Mouse (Mus musculus): ENCODE data around the gene Hnf1a. TPM values are rescaled to one million over a fixed set of nuclear protein-coding genes. Genes with fewer than 3 reads are reported as not detected.
"Not testable (repeated sequence)": the region's sequence is repeated elsewhere in the genome, so short reads cannot be mapped to it uniquely, and the experiment has no call there.

The Hnf1a gene
- total and polyA plus RNA-seq, 3 experiments: 0.38 TPM; not detected in 2

- H3K4me3 ChIP-seq (ENCODE audit: low read depth, low read length): peak overlapping the region; percentile 71
- peak; percentile 76 for DNase-seq (ENCODE audit: low spot score)
- ATAC-seq (ENCODE audit: extremely low read depth, insufficient number of reproducible peaks, low FRiP score, poor library complexity, severe bottlenecking): peak; percentile 82
- H3K4me1 ChIP-seq (ENCODE audit: insufficient read depth, low read depth, low read length): peaks cover 47% of the 10 kb centered on the region
- peaks cover under 1% of the 10 kb centered on the region; the same call in 1 of the 2 replicates for H3K27me3 ChIP-seq (ENCODE audit: insufficient read depth, low read length)
- TF ChIP-seq TAL1 (conservative IDR thresholded peaks at IDR 0.05; ENCODE audit: low read depth, low read length): peak; percentile 45; the same call in 1 of the 2 replicates
- no peak for TF ChIP-seq GATA2 (IDR thresholded peaks at IDR 0.05; ENCODE audit: borderline replicate concordance, low read depth, low read length)
- 0 out of 2 replicates have a peak, but pooled peaks cover 2% of the 10 kb centered on the region for H3K9me3 ChIP-seq (replicated peaks)
- H3K36me3 ChIP-seq (replicated peaks): peaks cover 32% of the 10 kb centered on the region
Observed at GRCm38 (mm10) chr5:114921551-114922365, 49.1 kb downstream of the Hnf1a start.

GRCm38 (mm10) chr5:114917357-114917756, 53.5 kb downstream of the Hnf1a start:
- H3K4me1 ChIP-seq (ENCODE audit: insufficient read depth, low read depth, low read length): peaks cover 47% of the 10 kb centered on the region
- peaks cover 30% of the 10 kb centered on the region for H3K36me3 ChIP-seq (replicated peaks)
- not testable (repeated sequence) for DNase-seq (ENCODE audit: low spot score); H3K27me3 ChIP-seq (ENCODE audit: insufficient read depth, low read length); ATAC-seq (ENCODE audit: extremely low read depth, insufficient number of reproducible peaks, low FRiP score, poor library complexity, severe bottlenecking); H3K4me3 ChIP-seq (ENCODE audit: low read depth, low read length); H3K9me3 ChIP-seq (replicated peaks)

GRCm38 (mm10) chr5:114916777-114917176, 54.1 kb downstream of the Hnf1a start:
- TF ChIP-seq TAL1 (conservative IDR thresholded peaks at IDR 0.05; ENCODE audit: low read depth, low read length): no peak
- no peaks in the 10 kb centered on the region for H3K9me3 ChIP-seq (replicated peaks)
- H3K36me3 ChIP-seq (replicated peaks): peaks cover 30% of the 10 kb centered on the region
- H3K4me1 ChIP-seq (ENCODE audit: insufficient read depth, low read depth, low read length): peaks cover 42% of the 10 kb centered on the region
- H3K27me3 ChIP-seq (ENCODE audit: insufficient read depth, low read length): no peaks in the 10 kb centered on the region
- ATAC-seq (ENCODE audit: extremely low read depth, insufficient number of reproducible peaks, low FRiP score, poor library complexity, severe bottlenecking): no peak
- no peak for DNase-seq (ENCODE audit: low spot score)
- no peak overlapping the region for H3K4me3 ChIP-seq (ENCODE audit: low read depth, low read length)

- no peak for ATAC-seq (ENCODE audit: extremely low read depth, insufficient number of reproducible peaks, low FRiP score, poor library complexity, severe bottlenecking)
- H3K9me3 ChIP-seq (replicated peaks): no peaks in the 10 kb centered on the region
- TF ChIP-seq GATA2 (IDR thresholded peaks at IDR 0.05; ENCODE audit: borderline replicate concordance, low read depth, low read length): no peak
- TF ChIP-seq TAL1 (conservative IDR thresholded peaks at IDR 0.05; ENCODE audit: low read depth, low read length): no peak
- TF ChIP-seq CTCF (IDR thresholded peaks at IDR 0.05; ENCODE audit: low read depth, low read length): no peak
- no peak for TF ChIP-seq POLR2AphosphoS5 (IDR thresholded peaks at IDR 0.05; ENCODE audit: insufficient replicate concordance, low read depth, low read length)
- no peak for TF ChIP-seq GATA1 (IDR thresholded peaks at IDR 0.05; ENCODE audit: borderline replicate concordance, low read length)
- no peaks in the 10 kb centered on the region for H3K27me3 ChIP-seq (ENCODE audit: insufficient read depth, low read length)
- no peak for DNase-seq (ENCODE audit: low spot score)
- H3K4me1 ChIP-seq (ENCODE audit: insufficient read depth, low read depth, low read length): peaks cover 35% of the 10 kb centered on the region
- no peak overlapping the region for H3K4me3 ChIP-seq (ENCODE audit: low read depth, low read length)
- peaks cover 30% of the 10 kb centered on the region for H3K36me3 ChIP-seq (replicated peaks)
Observed at GRCm38 (mm10) chr5:114915854-114916253, 55.0 kb downstream of the Hnf1a start.

- H3K27me3 ChIP-seq (ENCODE audit: insufficient read depth, low read length): no peaks in the 10 kb centered on the region
- no peaks in the 10 kb centered on the region for H3K9me3 ChIP-seq (replicated peaks)
- H3K4me3 ChIP-seq (ENCODE audit: low read depth, low read length): no peak overlapping the region
- TF ChIP-seq GATA1 (IDR thresholded peaks at IDR 0.05; ENCODE audit: borderline replicate concordance, low read length) (no peak), GATA2 (IDR thresholded peaks at IDR 0.05; ENCODE audit: borderline replicate concordance, low read depth, low read length) (no peak), TAL1 (conservative IDR thresholded peaks at IDR 0.05; ENCODE audit: low read depth, low read length) (no peak), POLR2AphosphoS5 (IDR thresholded peaks at IDR 0.05; ENCODE audit: insufficient replicate concordance, low read depth, low read length) (no peak), CTCF (IDR thresholded peaks at IDR 0.05; ENCODE audit: low read depth, low read length) (no peak)
- H3K4me1 ChIP-seq (ENCODE audit: insufficient read depth, low read depth, low read length): peaks cover 26% of the 10 kb centered on the region
- DNase-seq (ENCODE audit: low spot score) (no peak), ATAC-seq (ENCODE audit: extremely low read depth, insufficient number of reproducible peaks, low FRiP score, poor library complexity, severe bottlenecking) (no peak)
- H3K36me3 ChIP-seq (replicated peaks): peaks cover 27% of the 10 kb centered on the region
Observed at GRCm38 (mm10) chr5:114914855-114915254, 56.0 kb downstream of the Hnf1a start.

GRCm38 (mm10) chr5:114913686-114914085, 57.2 kb downstream of the Hnf1a start:
- Histone ChIP-seq H3K9me3 (replicated peaks) (no peaks in the 10 kb centered on the region), H3K36me3 (replicated peaks) (peaks cover 20% of the 10 kb centered on the region), H3K4me3 (ENCODE audit: low read depth, low read length) (no peak overlapping the region), H3K4me1 (ENCODE audit: insufficient read depth, low read depth, low read length) (peaks cover 24% of the 10 kb centered on the region), H3K27me3 (ENCODE audit: insufficient read depth, low read length) (no peaks in the 10 kb centered on the region)
- no peak for ATAC-seq (ENCODE audit: extremely low read depth, insufficient number of reproducible peaks, low FRiP score, poor library complexity, severe bottlenecking)
- DNase-seq (ENCODE audit: low spot score): no peak
- no peak for TF ChIP-seq TAL1 (conservative IDR thresholded peaks at IDR 0.05; ENCODE audit: low read depth, low read length)
- no peak for TF ChIP-seq POLR2AphosphoS5 (IDR thresholded peaks at IDR 0.05; ENCODE audit: insufficient replicate concordance, low read depth, low read length)
- no peak for TF ChIP-seq GATA2 (IDR thresholded peaks at IDR 0.05; ENCODE audit: borderline replicate concordance, low read depth, low read length)
- no peak for TF ChIP-seq CTCF (IDR thresholded peaks at IDR 0.05; ENCODE audit: low read depth, low read length)
- no peak for TF ChIP-seq GATA1 (IDR thresholded peaks at IDR 0.05; ENCODE audit: borderline replicate concordance, low read length)

Data from G1E (cell line).